Mouse (Mus musculus): ENCODE data around the gene Foxl1.

Gene Foxl1

GRCm38 (mm10) chr8:121170626-121171552, 43.1 kb downstream of the Foxl1 start:
- DNase-seq: no peak

GRCm38 (mm10) chr8:121172567-121172966, 44.8 kb downstream of the Foxl1 start:
- DNase-seq: no peak

- DNase-seq: peak; percentile 14
These were observed 46.4 kb downstream of the Foxl1 start for GRCm38 (mm10) chr8:121174178-121174577.

DNA sequence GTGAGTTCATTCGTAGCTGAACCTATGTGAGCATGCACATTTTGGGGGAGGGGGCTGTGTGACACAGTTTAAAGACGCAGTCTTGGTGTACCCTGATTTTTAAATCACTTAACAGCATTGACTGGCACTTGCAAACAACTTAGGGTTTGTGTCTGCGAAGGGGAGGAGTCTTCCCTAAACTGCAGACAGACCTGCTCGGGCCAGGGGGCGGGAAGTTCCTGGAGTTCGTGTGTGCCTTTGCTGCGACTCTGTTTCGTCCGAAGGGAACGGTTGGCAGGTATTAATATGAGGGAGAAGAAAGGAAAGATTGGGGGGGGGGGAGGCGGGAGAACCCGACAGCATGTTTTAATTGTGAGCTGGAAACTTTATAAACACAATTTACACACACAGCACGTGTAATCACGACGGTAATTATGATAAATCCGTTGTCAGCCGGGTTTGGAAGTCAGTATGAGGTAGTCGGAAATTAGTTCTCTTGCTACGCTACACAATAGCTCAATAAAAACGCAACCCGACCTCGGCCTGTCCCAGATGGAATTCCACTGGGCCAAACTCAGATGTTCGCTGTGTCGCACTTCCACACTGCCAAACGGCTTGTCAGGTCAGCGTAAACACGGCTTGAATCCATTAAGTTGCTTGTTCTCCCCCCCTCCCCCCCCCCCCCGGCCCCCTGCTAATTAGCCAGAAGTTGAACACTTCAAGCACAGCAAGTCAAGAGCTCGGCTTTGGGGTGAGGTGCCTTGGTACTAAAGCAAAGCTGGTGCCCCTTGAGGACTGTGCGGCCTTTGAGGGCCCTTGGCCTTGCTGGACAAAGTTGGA, 47.2 kb downstream of the Foxl1 start:
- DNase-seq: no peak

DNA sequence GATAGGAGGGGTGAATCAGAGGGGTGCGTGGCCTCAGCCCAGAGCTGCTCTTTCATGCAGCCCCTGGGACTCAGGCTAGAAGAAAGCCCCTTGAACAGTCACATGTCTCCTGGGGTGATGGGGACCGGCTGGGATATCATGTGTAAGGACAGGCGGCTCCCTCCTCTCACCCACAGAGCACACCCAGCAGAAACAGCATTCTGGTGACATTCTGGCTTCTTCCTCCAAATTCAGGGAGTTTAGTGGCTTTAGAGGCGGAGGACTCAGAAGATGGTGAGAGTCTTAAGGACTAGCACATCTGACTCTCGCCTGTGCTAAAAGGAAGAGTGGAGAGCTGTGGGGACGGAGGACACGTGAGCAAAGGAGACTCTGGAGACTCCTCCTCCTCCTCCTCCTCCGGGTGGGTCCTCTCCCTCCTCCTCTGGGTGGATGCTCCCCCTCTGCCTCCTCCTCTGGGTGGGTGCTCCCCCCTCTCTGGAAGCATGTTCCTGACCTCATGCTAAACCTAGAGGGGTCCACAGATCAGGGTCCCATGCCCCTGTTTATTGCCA, 47.9 kb downstream of the Foxl1 start:
- no peak for DNase-seq

- DNase-seq: no peak
These were observed 48.6 kb downstream of the Foxl1 start for GRCm38 (mm10) chr8:121176291-121176690.
